28 mouse cellular contexts compared by ENCODE assay signal in genomic region chr4:58941638-58942037, GRCm38 (mm10). TPM values are rescaled to one million over a fixed set of nuclear protein-coding genes. Genes with fewer than 3 reads are reported as not detected.
"Had no signal": no experiment of that assay in that cellular context is flagged by ENCODE, and none has a peak within 500 bp of the region (broad histone marks: within the 10 kb centered on the region; RNA-seq: fewer than 3 reads in every experiment).

No protein-coding gene starts in this region.

- ATAC-seq: hindbrain, postnatal 0 days; intestine, embryonic 16.5 days had no signal

- H3K9ac ChIP-seq: heart, embryonic 13.5 days; heart, embryonic 15.5 days; hindbrain, embryonic 13.5 days; hindbrain, embryonic 15.5 days; kidney, embryonic 15.5 days; limb, embryonic 13.5 days; limb, embryonic 15.5 days; liver, embryonic 13.5 days had no signal

- H3K27me3 ChIP-seq: hindbrain, embryonic 15.5 days; kidney, embryonic 15.5 days; limb, embryonic 13.5 days; limb, embryonic 15.5 days had no signal

- H3K27ac ChIP-seq: heart, adult 2 months; heart, embryonic 13.5 days; heart, embryonic 15.5 days; hindbrain, embryonic 13.5 days; hindbrain, embryonic 15.5 days; hindbrain, postnatal 0 days; kidney, embryonic 15.5 days; kidney, postnatal 0 days; left cerebral cortex, adult 2 months; limb, embryonic 13.5 days; limb, embryonic 15.5 days; liver, embryonic 13.5 days had no signal

- H3K9me3 ChIP-seq: heart, embryonic 13.5 days; heart, embryonic 15.5 days; hindbrain, embryonic 13.5 days; hindbrain, embryonic 15.5 days; kidney, embryonic 15.5 days; limb, embryonic 13.5 days; limb, embryonic 15.5 days; liver, embryonic 13.5 days had no signal

- H3K4me3 ChIP-seq: heart, adult 2 months; heart, embryonic 13.5 days; heart, embryonic 15.5 days; hindbrain, embryonic 13.5 days; hindbrain, embryonic 15.5 days; kidney, embryonic 15.5 days; left cerebral cortex, adult 2 months; limb, embryonic 13.5 days; limb, embryonic 15.5 days; liver, embryonic 13.5 days had no signal

- DNase-seq: gastrocnemius, postnatal 14 days; gastrocnemius, postnatal 36 days; heart, adult 2 months; heart, postnatal 14 days; heart, postnatal 36 days; kidney, adult 11 months; kidney, adult 2 months; kidney, adult 9 months; kidney, postnatal 14 days; kidney, postnatal 36 days; layer of hippocampus, adult 9-11 months; layer of hippocampus, postnatal 36 days; left cerebral cortex, postnatal 4 days; liver, embryonic 13.5 days had no signal

- H3K36me3 ChIP-seq: heart, embryonic 13.5 days; heart, embryonic 15.5 days; hindbrain, embryonic 13.5 days; hindbrain, embryonic 15.5 days; kidney, embryonic 15.5 days; limb, embryonic 13.5 days; limb, embryonic 15.5 days; liver, embryonic 13.5 days had no signal

- H3K4me2 ChIP-seq: heart, embryonic 11.5 days; heart, embryonic 13.5 days; heart, embryonic 15.5 days; hindbrain, embryonic 13.5 days; hindbrain, embryonic 15.5 days; kidney, embryonic 15.5 days; limb, embryonic 13.5 days; limb, embryonic 15.5 days; liver, embryonic 13.5 days had no signal

RNA-seq across cellular contexts. Expression of gene Zkscan16, which starts 1.8 kb away (rescaled TPM):
- total RNA-seq: gastrocnemius, adult 18-20 months; gastrocnemius, postnatal 36 days; heart, postnatal 14 days; heart, postnatal 36 days; hematopoietic stem cell, adult 5-6 weeks had no signal
- polyA plus RNA-seq: heart, adult 2 months had no signal
